Mouse (Mus musculus): ENCODE measurements at regions not wholly inside any gene's neighbourhood (a gene's known extent, or its start where the extent isn't known, plus 50 kb on each side); places are given as distances from the start of the nearest gene placed in this dataset.

GRCm38 (mm10) chr2:131711886-131712285, 147.7 kb downstream of the Erv3 start:
- peaks cover 0 to 1% of the 10 kb centered on the region in 2 experiments; a peak in 2 of 4 replicates for H3K4me1 ChIP-seq (ENCODE audit: control insufficient read depth in 2 of 2, insufficient read depth in 2 of 2, low read length in 2 of 2)
- H3K36me3 ChIP-seq (ENCODE audit: control insufficient read depth, insufficient read depth, low read length): no peaks in the 10 kb centered on the region
- no peak overlapping the region for H3K4me3 ChIP-seq (ENCODE audit: control insufficient read depth in 1 of 2, insufficient read depth in 1 of 2, low read depth in 1 of 2, low read length in 2 of 2)
- no peak for ATAC-seq (ENCODE audit: insufficient number of reproducible peaks, insufficient read depth, low FRiP score, low read depth)
- H3K27ac ChIP-seq (replicated peaks in 1 of 2; ENCODE audit: control insufficient read depth in 1 of 2, insufficient read depth in 1 of 2, low read depth in 2 of 2, low read length in 2 of 2): no peak overlapping the region
- H3K9ac ChIP-seq (ENCODE audit: low read length): no peak overlapping the region
- no peaks in the 10 kb centered on the region for H3K27me3 ChIP-seq (ENCODE audit: control insufficient read depth, insufficient read depth, low read length)
- peaks cover 3% of the 10 kb centered on the region; the same call in 1 of the 2 replicates for H3K9me3 ChIP-seq (ENCODE audit: control insufficient read depth, low read length)
- no peak overlapping the region for H3K4me2 ChIP-seq (ENCODE audit: low read length)

GRCm38 (mm10) chr2:131706565-131706964, 144.5 kb upstream of the Adra1d start:
- Histone ChIP-seq H3K9me3 (ENCODE audit: control insufficient read depth, low read length) (peaks cover 3% of the 10 kb centered on the region; the same call in 1 of the 2 replicates), H3K4me3 (ENCODE audit: control insufficient read depth in 1 of 2, insufficient read depth in 1 of 2, low read depth in 1 of 2, low read length in 2 of 2) (no peak overlapping the region), H3K27ac (replicated peaks in 1 of 2; ENCODE audit: control insufficient read depth in 1 of 2, insufficient read depth in 1 of 2, low read depth in 2 of 2, low read length in 2 of 2) (no peak overlapping the region), H3K9ac (ENCODE audit: low read length) (no peak overlapping the region), H3K4me1 (ENCODE audit: control insufficient read depth in 2 of 2, insufficient read depth in 2 of 2, low read length in 2 of 2) (peaks cover 9 to 26% of the 10 kb centered on the region in 2 experiments), H3K27me3 (ENCODE audit: control insufficient read depth, insufficient read depth, low read length) (no peaks in the 10 kb centered on the region), H3K36me3 (ENCODE audit: control insufficient read depth, insufficient read depth, low read length) (no peaks in the 10 kb centered on the region), H3K4me2 (ENCODE audit: low read length) (no peak overlapping the region)
- 62% methylated on average over 4 of the region's 4 CpGs for WGBS
- no peak for ATAC-seq (ENCODE audit: insufficient number of reproducible peaks, insufficient read depth, low FRiP score, low read depth)

- no peaks in the 10 kb centered on the region for H3K36me3 ChIP-seq (ENCODE audit: control insufficient read depth, insufficient read depth, low read length)
- H3K9ac ChIP-seq (ENCODE audit: low read length): no peak overlapping the region
- H3K27ac ChIP-seq (replicated peaks in 1 of 2; ENCODE audit: control insufficient read depth in 1 of 2, insufficient read depth in 1 of 2, low read depth in 2 of 2, low read length in 2 of 2): peak overlapping the region; percentile 67 to 77
- ATAC-seq (ENCODE audit: insufficient number of reproducible peaks, insufficient read depth, low FRiP score, low read depth): no peak
- no peaks in the 10 kb centered on the region for H3K27me3 ChIP-seq (ENCODE audit: control insufficient read depth, insufficient read depth, low read length)
- no peaks in the 10 kb centered on the region for H3K9me3 ChIP-seq (ENCODE audit: control insufficient read depth, low read length)
- H3K4me1 ChIP-seq (ENCODE audit: control insufficient read depth in 2 of 2, insufficient read depth in 2 of 2, low read length in 2 of 2): peaks cover 14 to 33% of the 10 kb centered on the region in 2 experiments
- H3K4me2 ChIP-seq (ENCODE audit: low read length): peak overlapping the region; percentile 34
- no peak overlapping the region for H3K4me3 ChIP-seq (ENCODE audit: control insufficient read depth in 1 of 2, insufficient read depth in 1 of 2, low read depth in 1 of 2, low read length in 2 of 2)
Measured at GRCm38 (mm10) chr2:131704406-131704805, 142.3 kb upstream of the Adra1d start.

- no peak overlapping the region for H3K4me2 ChIP-seq (ENCODE audit: low read length)
- H3K9me3 ChIP-seq (ENCODE audit: control insufficient read depth, low read length): no peaks in the 10 kb centered on the region
- no peak for ATAC-seq (ENCODE audit: insufficient number of reproducible peaks, insufficient read depth, low FRiP score, low read depth)
- H3K9ac ChIP-seq (ENCODE audit: low read length): no peak overlapping the region
- H3K4me1 ChIP-seq (ENCODE audit: control insufficient read depth in 2 of 2, insufficient read depth in 2 of 2, low read length in 2 of 2): peaks cover 14 to 33% of the 10 kb centered on the region in 2 experiments
- H3K4me3 ChIP-seq (ENCODE audit: control insufficient read depth in 1 of 2, insufficient read depth in 1 of 2, low read depth in 1 of 2, low read length in 2 of 2): no peak overlapping the region
- no peaks in the 10 kb centered on the region for H3K36me3 ChIP-seq (ENCODE audit: control insufficient read depth, insufficient read depth, low read length)
- WGBS: 75% methylated on average over 4 of the region's 4 CpGs
- no peak overlapping the region for H3K27ac ChIP-seq (replicated peaks in 1 of 2; ENCODE audit: control insufficient read depth in 1 of 2, insufficient read depth in 1 of 2, low read depth in 2 of 2, low read length in 2 of 2)
- H3K27me3 ChIP-seq (ENCODE audit: control insufficient read depth, insufficient read depth, low read length): no peaks in the 10 kb centered on the region
Measured at GRCm38 (mm10) chr2:131702146-131702545, 140.1 kb upstream of the Adra1d start.

GRCm38 (mm10) chr2:131699798-131700197, 137.7 kb upstream of the Adra1d start:
- ATAC-seq (ENCODE audit: insufficient number of reproducible peaks, insufficient read depth, low FRiP score, low read depth): no peak
- Histone ChIP-seq H3K4me2 (ENCODE audit: low read length) (no peak overlapping the region), H3K9me3 (ENCODE audit: control insufficient read depth, low read length) (no peaks in the 10 kb centered on the region), H3K27ac (replicated peaks in 1 of 2; ENCODE audit: control insufficient read depth in 1 of 2, insufficient read depth in 1 of 2, low read depth in 2 of 2, low read length in 2 of 2) (peak overlapping the region in 1 of 2 experiments; percentile 9; a peak in 1 of 4 replicates), H3K36me3 (ENCODE audit: control insufficient read depth, insufficient read depth, low read length) (no peaks in the 10 kb centered on the region), H3K9ac (ENCODE audit: low read length) (no peak overlapping the region), H3K4me3 (ENCODE audit: control insufficient read depth in 1 of 2, insufficient read depth in 1 of 2, low read depth in 1 of 2, low read length in 2 of 2) (no peak overlapping the region), H3K27me3 (ENCODE audit: control insufficient read depth, insufficient read depth, low read length) (no peaks in the 10 kb centered on the region), H3K4me1 (ENCODE audit: control insufficient read depth in 2 of 2, insufficient read depth in 2 of 2, low read length in 2 of 2) (peaks cover 9 to 20% of the 10 kb centered on the region in 2 experiments)
- WGBS: 83% methylated on average over 3 of the region's 3 CpGs

GRCm38 (mm10) chr2:131698008-131698965, 136.2 kb upstream of the Adra1d start:
- no peaks in the 10 kb centered on the region for H3K9me3 ChIP-seq (ENCODE audit: control insufficient read depth, low read length)
- no peak overlapping the region for H3K9ac ChIP-seq (ENCODE audit: low read length)
- no peak overlapping the region for H3K4me2 ChIP-seq (ENCODE audit: low read length)
- H3K36me3 ChIP-seq (ENCODE audit: control insufficient read depth, insufficient read depth, low read length): no peaks in the 10 kb centered on the region
- H3K4me3 ChIP-seq (ENCODE audit: control insufficient read depth in 1 of 2, insufficient read depth in 1 of 2, low read depth in 1 of 2, low read length in 2 of 2): no peak overlapping the region
- no peaks in the 10 kb centered on the region for H3K27me3 ChIP-seq (ENCODE audit: control insufficient read depth, insufficient read depth, low read length)
- H3K27ac ChIP-seq (replicated peaks in 1 of 2; ENCODE audit: control insufficient read depth in 1 of 2, insufficient read depth in 1 of 2, low read depth in 2 of 2, low read length in 2 of 2): no peak overlapping the region
- ATAC-seq (ENCODE audit: insufficient number of reproducible peaks, insufficient read depth, low FRiP score, low read depth): no peak
- peaks cover 4 to 7% of the 10 kb centered on the region in 2 experiments; a peak in 3 of 4 replicates for H3K4me1 ChIP-seq (ENCODE audit: control insufficient read depth in 2 of 2, insufficient read depth in 2 of 2, low read length in 2 of 2)
- 85% methylated on average over 5 of the region's 5 CpGs for WGBS

- 53% methylated on average over 3 of the region's 3 CpGs for WGBS
- ATAC-seq (ENCODE audit: insufficient number of reproducible peaks, insufficient read depth, low FRiP score, low read depth): no peak
- Histone ChIP-seq H3K9ac (ENCODE audit: low read length) (no peak overlapping the region), H3K4me1 (ENCODE audit: control insufficient read depth in 2 of 2, insufficient read depth in 2 of 2, low read length in 2 of 2) (peaks cover 4 to 7% of the 10 kb centered on the region in 2 experiments; a peak in 3 of 4 replicates), H3K9me3 (ENCODE audit: control insufficient read depth, low read length) (no peaks in the 10 kb centered on the region), H3K27ac (replicated peaks in 1 of 2; ENCODE audit: control insufficient read depth in 1 of 2, insufficient read depth in 1 of 2, low read depth in 2 of 2, low read length in 2 of 2) (no peak overlapping the region), H3K4me2 (ENCODE audit: low read length) (no peak overlapping the region), H3K4me3 (ENCODE audit: control insufficient read depth in 1 of 2, insufficient read depth in 1 of 2, low read depth in 1 of 2, low read length in 2 of 2) (no peak overlapping the region), H3K27me3 (ENCODE audit: control insufficient read depth, insufficient read depth, low read length) (no peaks in the 10 kb centered on the region), H3K36me3 (ENCODE audit: control insufficient read depth, insufficient read depth, low read length) (no peaks in the 10 kb centered on the region)
Measured at GRCm38 (mm10) chr2:131696307-131696706, 134.2 kb upstream of the Adra1d start.
